Mouse (Mus musculus) erythroblast, embryonic 14.5 days (primary cell): ENCODE measurements around the gene Sgsh.

Source experiments
- GATA1 ChIP-seq: IDR thresholded peaks from 2 replicates; pipeline ENCODE4 v1.6.1; 2012; ENCODE audit warnings: low read length, inconsistent platforms, mixed read lengths
- TAL1 ChIP-seq: IDR thresholded peaks from 3 replicates; pipeline ENCODE4 v1.6.1; 2012; ENCODE audit warnings: low read length, inconsistent platforms, mixed read lengths

GRCm38 (mm10) chr11:119392800-119393482 is 37.6 kb upstream of the Sgsh start, which contains the start of gene Rnf213:
- TF ChIP-seq GATA1 (no peak), TAL1 (no peak)
